ENCODE assay signal across 10 mouse cellular contexts in genomic region chr12:75670611-75671010, GRCm38 (mm10). TPM values are rescaled to one million over a fixed set of nuclear protein-coding genes. Genes with fewer than 3 reads are reported as not detected.
A peak's percentile ranks its signal among the peaks of the same experiment; 100 is the strongest.
DNase-seq lines count a peak whose midpoint lies in the region; ATAC-seq and TF ChIP-seq lines count a peak whose summit lies in the region.
"Had no signal": no experiment of that assay in that cellular context is flagged by ENCODE, and none has a peak within 500 bp of the region (broad histone marks: within the 10 kb centered on the region; RNA-seq: fewer than 3 reads in every experiment).

No protein-coding gene starts in this region.

- DNase-seq in heart, adult 9 months (ENCODE audit: low spot score in 2 of 2), result no peak
- no peak for DNase-seq in forebrain, embryonic 11.5 days (ENCODE audit: low spot score)
- DNase-seq in liver, embryonic 13.5 days, result no peak
- DNase-seq in spleen, postnatal 10 days (ENCODE audit: low spot score in 2 of 2), result no peak
- DNase-seq in layer of hippocampus, postnatal 10 days (ENCODE audit: low spot score in 2 of 2), result no peak
- no peak for DNase-seq in adrenal gland, adult 8-10 months
- DNase-seq: embryo, embryonic 11 days; right cerebral cortex, adult 18-20 months had no signal

- H3K36me3 ChIP-seq in heart, embryonic 11.5 days (ENCODE audit: control insufficient read depth, insufficient read depth, low read length), result no peaks in the 10 kb centered on the region
- peaks cover 51% of the 10 kb centered on the region for H3K36me3 ChIP-seq in E14TG2a.4 (ENCODE audit: insufficient read depth, low read length)
- H3K36me3 ChIP-seq in forebrain, embryonic 11.5 days (ENCODE audit: control insufficient read depth, insufficient read depth, low read length), result no peaks in the 10 kb centered on the region
- peaks cover 2% of the 10 kb centered on the region; the same call in 1 of the 2 replicates for H3K36me3 ChIP-seq in liver, embryonic 13.5 days

- ATAC-seq in heart, embryonic 11.5 days (replicated peaks; ENCODE audit: insufficient number of reproducible peaks, low FRiP score, low TSS enrichment), result no peak
- no peak for ATAC-seq in forebrain, embryonic 11.5 days (replicated peaks; ENCODE audit: low FRiP score)
- ATAC-seq in liver, embryonic 13.5 days (ENCODE audit: low read depth), result no peak

- H3K4me3 ChIP-seq in heart, embryonic 11.5 days (ENCODE audit: low read depth, low read length), result peak overlapping the region; percentile 76
- peak overlapping the region; percentile 98 for H3K4me3 ChIP-seq in E14TG2a.4 (replicated peaks; ENCODE audit: low read length)
- peak overlapping the region; percentile 57 for H3K4me3 ChIP-seq in forebrain, embryonic 11.5 days (ENCODE audit: low read depth, low read length)
- H3K4me3 ChIP-seq in liver, embryonic 13.5 days (replicated peaks), result peak overlapping the region; percentile 76

- H3K27me3 ChIP-seq in heart, embryonic 11.5 days (ENCODE audit: control insufficient read depth, insufficient read depth, low read length), result no peaks in the 10 kb centered on the region
- H3K27me3 ChIP-seq in E14TG2a.4 (ENCODE audit: insufficient read depth, low read length), result no peaks in the 10 kb centered on the region
- H3K27me3 ChIP-seq in forebrain, embryonic 11.5 days (ENCODE audit: control insufficient read depth, insufficient read depth, low read length), result no peaks in the 10 kb centered on the region
- no peaks in the 10 kb centered on the region for H3K27me3 ChIP-seq in liver, embryonic 13.5 days

- no peak for TF ChIP-seq CTCF in E14TG2a.4 (conservative IDR thresholded peaks at IDR 0.05; ENCODE audit: low read length)

- peaks cover 9% of the 10 kb centered on the region for H3K4me1 ChIP-seq in heart, embryonic 11.5 days (ENCODE audit: control insufficient read depth, insufficient read depth, low read length)
- H3K4me1 ChIP-seq in E14TG2a.4 (replicated peaks; ENCODE audit: low read depth, low read length), result peaks cover 53% of the 10 kb centered on the region
- H3K4me1 ChIP-seq in forebrain, embryonic 11.5 days (replicated peaks; ENCODE audit: control insufficient read depth, insufficient read depth, low read length), result peaks cover 4% of the 10 kb centered on the region; the same call in 1 of the 2 replicates
- peaks cover 43% of the 10 kb centered on the region for H3K4me1 ChIP-seq in liver, embryonic 13.5 days (replicated peaks)

- H3K4me2 ChIP-seq in heart, embryonic 11.5 days, result peak overlapping the region; percentile 88
- peak overlapping the region; percentile 83 for H3K4me2 ChIP-seq in forebrain, embryonic 11.5 days (ENCODE audit: low read depth, low read length, severe bottlenecking)
- peak overlapping the region; percentile 75 for H3K4me2 ChIP-seq in liver, embryonic 13.5 days

- H3K9ac ChIP-seq in heart, embryonic 11.5 days (ENCODE audit: low read depth, low read length), result peak overlapping the region; percentile 79
- peak overlapping the region; percentile 44 for H3K9ac ChIP-seq in forebrain, embryonic 11.5 days (ENCODE audit: low read length)
- H3K9ac ChIP-seq in liver, embryonic 13.5 days, result peak overlapping the region; percentile 74

- H3K27ac ChIP-seq in heart, embryonic 11.5 days (ENCODE audit: low read depth, low read length), result no peak overlapping the region
- no peak overlapping the region for H3K27ac ChIP-seq in forebrain, embryonic 11.5 days (ENCODE audit: low read depth, low read length)
- H3K27ac ChIP-seq in liver, embryonic 13.5 days, result peak overlapping the region; percentile 88; the same call in 1 of the 2 replicates

- 85% methylated on average over 6 of the region's 6 CpGs for WGBS in heart, embryonic 11.5 days (ENCODE audit: insufficient replicate concordance)
- WGBS in forebrain, embryonic 11.5 days, result 91% methylated on average over 6 of the region's 6 CpGs
- 76% methylated on average over 6 of the region's 6 CpGs for WGBS in liver, embryonic 13.5 days (ENCODE audit: insufficient replicate concordance)

- no peaks in the 10 kb centered on the region for H3K9me3 ChIP-seq in heart, embryonic 11.5 days (replicated peaks; ENCODE audit: control insufficient read depth, low read length)
- no peaks in the 10 kb centered on the region for H3K9me3 ChIP-seq in E14TG2a.4 (ENCODE audit: low read length)
- H3K9me3 ChIP-seq in forebrain, embryonic 11.5 days (ENCODE audit: control insufficient read depth, low read length), result no peaks in the 10 kb centered on the region
- H3K9me3 ChIP-seq in liver, embryonic 13.5 days (replicated peaks), result no peaks in the 10 kb centered on the region

RNA-seq across cellular contexts. Expression of gene Wdr89, which starts 1.3 kb away (rescaled TPM):
- 9.6 and 9.9 TPM in 2 replicates for polyA plus RNA-seq in heart, embryonic 11.5 days (2014; fragmentation: Nextera tagmentation; extraction: Ambion mirVana)
- 10.6 and 11.9 TPM in 2 replicates for polyA plus RNA-seq in forebrain, embryonic 11.5 days (2014; fragmentation: Nextera tagmentation; extraction: Ambion mirVana)
- 7.9 and 8.3 TPM in 2 replicates for polyA plus RNA-seq in liver, embryonic 13.5 days (2015; fragmentation: Nextera tagmentation; extraction: Ambion mirVana)
- total RNA-seq in layer of hippocampus, postnatal 10 days (2021), result 1 to 10 TPM; 3.7 to 4.1 TPM
- total RNA-seq in adrenal gland, adult 8-10 months (2022), result 1 to 10 TPM; 4.8 to 5.9 (median 5.5) TPM
